Mouse (Mus musculus) layer of hippocampus, adult 9-11 months (tissue): ENCODE data around the gene Hnrnpll.
A peak's percentile ranks its signal among the peaks of the same experiment; 100 is the strongest.

Experiments used
- DNase-seq: peaks from one replicate; pipeline ENCODE4 v3.0.0; 2022

Gene Hnrnpll

DNA sequence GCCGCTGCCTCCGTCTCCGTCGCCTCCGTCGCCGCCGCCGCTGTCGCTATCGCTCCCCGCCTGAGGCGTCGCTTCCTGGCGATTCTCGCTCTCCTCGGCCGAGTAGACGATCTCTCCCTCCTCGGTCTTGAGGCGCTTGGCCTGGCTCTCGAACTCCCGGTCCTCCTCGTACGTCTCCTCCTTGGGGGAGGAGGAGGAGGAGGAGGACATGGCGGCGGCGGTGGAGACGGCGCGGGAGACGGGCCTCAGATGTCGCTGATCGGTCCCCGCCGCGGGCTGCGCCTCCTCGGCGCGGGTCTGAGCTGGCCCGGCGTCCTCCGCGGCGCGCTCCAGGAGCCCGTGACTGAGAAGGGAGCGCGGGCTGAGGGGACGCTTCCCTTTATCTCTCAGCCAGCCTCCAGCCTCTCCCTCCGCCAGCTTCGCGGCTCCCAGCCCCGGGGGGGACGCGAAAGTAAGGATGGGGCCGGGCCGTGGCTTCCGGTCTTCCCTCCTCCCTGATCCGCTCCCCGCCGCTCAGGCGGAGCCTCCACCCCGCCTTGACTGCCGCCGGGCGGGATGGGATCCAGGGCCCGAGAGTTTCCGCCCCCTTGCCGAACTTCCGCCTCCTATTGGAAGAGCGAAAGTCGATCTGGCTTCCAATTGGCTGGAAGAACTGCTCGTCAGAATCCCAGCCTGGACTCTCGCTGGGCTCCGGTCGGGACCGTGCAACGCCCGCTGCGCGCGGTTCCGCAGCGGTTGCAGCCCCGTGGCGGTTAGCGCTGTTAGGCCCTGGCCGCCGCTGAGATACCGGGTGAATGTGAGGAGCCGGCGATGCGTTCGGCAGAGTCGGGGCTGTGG, at the start of gene Hnrnpll:
Gene Hnrnpll, minus strand, starts transcription at position 552 of the 837 bp plus-strand sequence.
- peak; percentile 96 for DNase-seq

DNA sequence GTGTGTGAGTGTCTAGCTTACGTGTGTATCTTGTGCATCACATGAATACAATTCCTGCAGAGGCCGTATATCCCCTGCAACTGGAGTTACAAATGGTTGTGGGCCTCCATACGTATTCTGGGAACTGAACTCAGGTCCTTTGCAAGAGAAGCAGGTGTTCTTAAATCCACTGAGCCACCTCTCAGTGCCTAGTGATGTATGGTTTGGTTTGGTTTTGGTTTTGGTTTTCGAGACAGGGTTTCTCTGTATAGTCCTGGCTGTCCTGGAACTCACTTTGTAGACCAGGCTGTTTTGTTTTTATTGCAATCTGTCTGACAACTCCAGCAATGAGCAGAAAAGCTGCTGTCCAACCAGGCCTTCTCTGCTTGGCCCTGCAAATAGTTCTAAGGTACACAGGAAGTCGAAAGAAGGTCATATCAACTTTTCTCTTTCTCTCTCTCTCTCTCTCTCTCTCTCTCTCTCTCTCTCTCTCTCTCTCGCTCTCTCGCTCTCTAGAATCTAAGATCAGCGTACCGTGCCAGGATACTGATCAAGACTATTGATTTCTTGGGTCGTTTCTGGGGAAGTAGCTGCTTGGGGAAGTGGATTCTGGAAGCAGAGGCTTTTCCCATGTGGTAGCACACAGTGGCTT, 43.3 kb upstream of the Hnrnpll start:
- no peak for DNase-seq

GRCm38 (mm10) chr17:80099823-80100222, 37.7 kb upstream of the Hnrnpll start:
- no peak for DNase-seq

DNA sequence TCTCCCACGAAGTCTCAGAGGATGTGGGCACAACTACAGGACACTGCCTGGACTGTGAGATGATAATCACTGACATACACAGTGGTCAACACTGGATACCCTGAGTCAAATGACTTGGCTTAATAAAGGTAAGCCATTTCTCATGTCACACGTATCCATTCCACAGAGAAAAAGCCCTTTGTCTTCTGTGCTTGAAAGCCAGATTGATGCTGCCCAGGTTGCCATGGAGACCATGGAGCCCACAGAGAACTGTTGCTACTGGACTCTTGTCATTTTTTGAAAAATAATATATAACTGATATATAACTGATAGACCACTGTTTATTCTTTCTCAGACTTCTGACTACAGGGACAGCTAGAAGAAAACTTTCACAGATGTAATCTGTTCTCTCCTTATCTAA, 35.1 kb upstream of the Hnrnpll start:
- no peak for DNase-seq

- no peak for DNase-seq
Measured at GRCm38 (mm10) chr17:80096720-80097114, 34.6 kb upstream of the Hnrnpll start.

- DNase-seq, result peak; percentile 27
Measured at GRCm38 (mm10) chr17:80096043-80096719, 34.0 kb upstream of the Hnrnpll start.

DNA sequence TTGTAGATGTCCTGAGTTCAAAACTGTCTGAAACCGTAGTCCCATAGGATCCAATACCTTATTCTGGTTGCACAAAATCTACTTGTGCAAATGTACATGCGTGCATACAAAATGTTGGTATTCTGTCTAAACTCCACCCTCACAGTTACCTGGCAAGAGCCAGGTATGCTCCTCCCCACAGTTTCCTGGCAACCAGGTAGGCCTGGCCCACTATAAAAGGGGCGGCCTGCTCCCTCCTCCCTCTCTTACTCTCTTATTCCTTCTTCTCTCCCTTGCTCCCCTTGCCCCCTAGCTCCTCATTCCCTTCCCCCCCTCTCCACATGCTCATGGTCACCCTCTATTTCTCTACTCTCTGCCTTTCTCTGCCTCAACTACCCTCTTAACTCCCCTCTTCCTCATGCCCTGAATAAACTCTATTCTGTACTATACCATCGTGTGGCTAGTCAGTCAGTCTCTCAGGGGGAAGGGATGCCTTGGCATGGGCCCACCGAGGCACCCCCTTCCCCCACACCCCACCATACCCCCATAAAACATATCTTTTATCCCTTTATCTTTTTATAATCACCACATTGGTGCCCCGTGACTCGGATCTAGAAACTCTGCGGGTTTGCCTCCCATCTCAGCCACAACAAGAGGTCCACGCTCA, 33.2 kb upstream of the Hnrnpll start:
- DNase-seq, result no peak

DNA sequence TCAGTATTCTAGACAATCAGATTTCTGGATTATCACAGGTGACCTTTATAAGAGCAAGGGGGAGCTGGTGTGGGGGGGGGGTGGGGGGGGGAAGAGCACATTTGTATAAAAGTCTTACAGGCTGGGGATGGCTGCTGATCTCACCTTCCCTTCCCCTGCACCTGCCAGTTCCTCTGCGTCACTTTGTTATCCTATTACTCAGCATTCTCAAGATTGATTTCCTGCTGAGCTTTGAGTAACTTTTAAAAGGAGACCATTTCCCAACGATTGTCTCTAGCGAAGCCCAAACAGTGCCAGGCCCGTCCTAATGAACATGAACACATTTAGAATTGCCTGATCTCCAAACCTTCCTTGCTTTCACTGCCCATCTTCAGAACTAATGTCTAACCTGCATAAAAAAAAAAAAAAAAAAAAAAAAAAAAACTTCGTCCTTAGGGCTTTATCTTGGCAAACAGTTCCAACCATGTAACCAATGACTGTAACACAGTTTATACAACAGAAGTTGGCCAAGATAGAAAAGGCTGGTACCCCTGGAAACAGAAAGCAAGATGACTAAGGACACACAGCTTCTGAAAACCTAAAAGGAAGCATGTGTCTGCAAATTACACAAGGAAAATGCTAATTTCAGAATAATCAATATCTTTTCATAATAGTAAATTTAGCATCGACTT, 29.9 kb upstream of the Hnrnpll start:
- no peak for DNase-seq

DNA sequence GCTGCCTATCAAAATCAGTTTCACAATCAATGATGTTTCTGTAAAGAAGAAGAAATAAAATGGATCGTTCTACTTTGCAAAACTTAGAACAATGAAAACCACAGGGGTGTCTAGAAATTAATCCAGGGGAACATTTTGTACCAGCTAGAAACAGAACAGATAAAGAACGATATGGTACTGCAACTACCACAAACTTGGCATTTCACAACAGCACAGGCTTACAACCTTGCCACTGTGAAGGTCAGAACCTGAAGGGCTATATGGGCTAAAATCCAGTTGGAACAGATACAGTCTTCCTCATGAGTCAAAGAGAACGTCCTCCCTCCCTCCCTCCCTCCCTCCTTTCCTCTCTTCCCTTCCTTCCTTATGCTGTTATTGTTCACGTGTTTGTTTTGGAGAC, 28.4 kb upstream of the Hnrnpll start:
- DNase-seq, result no peak

DNA sequence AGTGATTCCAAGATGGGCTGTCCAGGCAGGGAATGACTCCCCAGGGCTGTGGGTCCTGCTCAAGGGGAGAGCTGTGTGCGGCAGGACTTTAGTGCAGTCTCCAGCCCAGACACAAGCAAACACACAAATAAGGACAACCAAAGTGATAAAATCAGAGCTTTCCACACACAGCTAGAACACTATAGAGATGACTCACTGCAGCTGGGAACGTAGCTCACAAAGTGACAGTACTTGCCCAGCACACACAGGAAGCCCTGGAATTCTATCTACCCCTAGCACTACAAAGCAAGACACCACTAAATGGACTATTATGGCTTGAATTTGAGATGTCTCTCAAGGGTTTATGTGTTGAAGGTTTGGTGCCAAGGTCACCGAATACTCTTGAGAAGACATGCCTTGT, 26.0 kb upstream of the Hnrnpll start:
- DNase-seq, result no peak

- DNase-seq, result no peak
Measured at GRCm38 (mm10) chr17:80086591-80086990, 24.5 kb upstream of the Hnrnpll start.

GRCm38 (mm10) chr17:80084424-80084823, 22.3 kb upstream of the Hnrnpll start:
- DNase-seq, result peak; percentile 78

DNA sequence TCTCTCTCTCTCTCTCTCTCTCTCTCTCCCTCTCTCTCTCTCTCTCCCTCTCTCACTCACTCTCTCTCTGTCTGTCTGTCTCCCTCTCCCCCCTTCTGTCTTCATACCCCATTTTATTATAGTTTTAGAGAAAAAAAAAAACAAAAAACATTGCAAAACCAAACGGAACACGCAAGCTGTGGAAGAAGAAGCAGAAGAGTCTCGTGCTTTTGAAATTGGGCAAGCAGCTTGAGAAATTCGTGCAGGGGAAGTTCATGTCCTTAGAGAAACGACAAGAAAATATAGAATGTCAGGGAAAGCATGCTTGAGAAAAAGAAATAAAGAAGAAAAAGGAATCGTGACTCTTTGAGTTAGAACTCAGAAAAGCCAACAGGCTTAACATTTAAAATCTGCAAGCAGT, 21.1 kb upstream of the Hnrnpll start:
- DNase-seq, result no peak

DNA sequence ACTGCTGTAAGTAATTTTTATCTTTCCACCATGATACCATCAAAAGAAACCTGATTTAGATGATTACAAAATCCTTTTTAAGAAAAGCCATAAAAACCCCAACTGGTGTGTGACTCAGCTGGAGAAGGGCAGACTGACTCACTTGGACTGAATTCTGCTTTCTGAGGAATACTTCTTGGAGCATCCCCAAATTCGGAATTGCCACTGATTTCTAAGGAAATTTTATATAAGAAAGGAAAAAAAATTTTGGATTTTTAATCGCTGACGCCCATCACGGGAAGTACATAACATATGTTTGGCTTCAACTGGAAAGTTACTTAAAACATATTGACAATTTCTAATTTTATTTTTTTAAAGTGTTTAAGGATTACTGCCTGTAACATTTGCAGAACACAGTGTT, 16.6 kb upstream of the Hnrnpll start:
- DNase-seq, result peak; percentile 55

DNA sequence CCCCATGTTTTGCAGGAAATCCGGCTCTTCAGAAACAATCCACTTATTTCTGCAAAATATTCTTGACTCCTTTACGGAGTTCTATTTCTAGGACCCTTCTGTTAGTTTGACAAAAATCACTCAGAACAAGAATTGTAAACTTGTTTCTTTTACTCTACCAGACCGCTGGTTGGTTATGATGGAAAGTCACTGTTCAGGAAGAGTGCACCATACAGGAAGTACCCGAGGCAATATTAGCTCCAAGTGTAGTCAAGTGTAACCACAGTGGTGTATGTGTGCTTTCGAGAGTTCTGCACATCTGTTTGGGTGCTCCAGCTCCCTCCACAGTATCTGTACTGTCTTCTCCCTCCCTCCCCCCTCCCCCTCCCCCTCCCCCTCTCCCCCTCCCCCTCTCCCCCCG, 5.1 kb upstream of the Hnrnpll start:
- DNase-seq, result no peak

GRCm38 (mm10) chr17:80063840-80064495, 1.8 kb upstream of the Hnrnpll start:
- DNase-seq, result no peak

DNA sequence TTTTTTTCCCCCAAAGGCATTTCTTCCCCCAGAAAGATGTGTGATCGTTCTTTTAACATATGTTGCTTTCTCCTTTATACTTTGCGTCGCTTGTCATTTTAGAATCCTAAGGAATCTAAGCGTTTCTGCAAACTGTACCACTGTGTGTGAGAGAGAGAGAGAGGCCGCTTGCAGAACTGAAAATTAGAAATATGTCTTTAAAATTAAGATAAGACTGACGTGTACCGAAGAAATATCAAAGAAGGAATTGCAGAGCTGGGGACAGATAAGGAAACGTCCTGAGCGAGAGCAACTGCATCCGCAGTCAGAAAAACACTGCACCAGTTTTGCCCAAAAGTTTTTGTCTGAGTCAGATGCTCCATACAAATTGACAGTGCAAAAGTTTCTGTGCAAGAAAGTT, 1.3 kb upstream of the Hnrnpll start:
- DNase-seq, result no peak

- no peak for DNase-seq
Measured at GRCm38 (mm10) chr17:80062620-80063010, 481 bp upstream of the Hnrnpll start.

- DNase-seq, result no peak
Measured at GRCm38 (mm10) chr17:80060828-80061782, 1.0 kb downstream of the Hnrnpll start.

- DNase-seq, result no peak
Measured at GRCm38 (mm10) chr17:80060151-80060550, 2.0 kb downstream of the Hnrnpll start.

DNA sequence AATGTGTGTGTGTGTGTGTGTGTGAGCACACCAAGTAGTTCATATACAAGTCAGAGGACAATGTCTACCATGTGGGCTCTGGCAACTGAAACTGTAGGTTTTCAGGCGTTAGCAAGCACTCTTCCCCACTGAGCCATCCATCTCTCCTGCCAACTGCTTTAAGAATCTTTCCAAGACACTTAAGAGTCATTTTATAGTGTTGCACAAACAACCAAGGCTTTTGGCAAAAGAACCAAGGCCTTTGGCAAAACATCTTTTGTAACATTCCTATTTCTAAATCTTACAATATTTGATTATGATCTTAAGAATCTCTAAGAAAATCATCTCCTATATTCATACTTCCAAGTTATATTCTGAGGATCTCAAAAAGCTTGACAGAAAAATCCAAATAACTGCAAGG, 2.4 kb downstream of the Hnrnpll start:
- no peak for DNase-seq
